Mouse (Mus musculus): Measurements from ENCODE around the gene Pitpnb. TPM values are rescaled to one million over a fixed set of nuclear protein-coding genes. Genes with fewer than 3 reads are reported as not detected.

Gene Pitpnb
- total RNA-seq (2021): 10 to 100 TPM; 71.3 to 71.8 TPM
- long read RNA-seq, experiment 1, partial matches to known transcripts: 7 of 150 reads
- long read RNA-seq, experiment 1, other reads (novel, unspliced or antisense): 143 of 150 reads
- long read RNA-seq, experiment 2, partial matches to known transcripts: 3 of 109 reads
- long read RNA-seq, experiment 2, other reads (novel, unspliced or antisense): 106 of 109 reads

- peak; percentile 98 to 99 for DNase-seq (ENCODE audit: low spot score in 2 of 2)
- intact Hi-C loops (cut with DNase I): no loop called here
Measured at GRCm38 (mm10) chr5:111330417-111331098, at the start of gene Pitpnb. Gene Pitpnb, plus strand, starts transcription at chr5:111330763.

- intact Hi-C loops (cut with DNase I): no loop called here
- no peak for DNase-seq (ENCODE audit: low spot score in 2 of 2)
Measured at GRCm38 (mm10) chr5:111284420-111285175, 46.0 kb upstream of the Pitpnb start.

- no peak for DNase-seq (ENCODE audit: low spot score in 2 of 2)
- intact Hi-C loops (cut with DNase I): no loop called here
Measured at GRCm38 (mm10) chr5:111287571-111287970, 43.0 kb upstream of the Pitpnb start.

- intact Hi-C loops (cut with DNase I): no loop called here
Measured at GRCm38 (mm10) chr5:111288486-111288885, 42.1 kb upstream of the Pitpnb start.

GRCm38 (mm10) chr5:111290071-111290470 lies 40.5 kb upstream of the Pitpnb start:
- DNase-seq (ENCODE audit: low spot score in 2 of 2): peak; percentile 41 to 62
- intact Hi-C loops (cut with DNase I): no loop called here

More at GRCm38 (mm10) chr5:111288486-111288885, 42.1 kb upstream of the Pitpnb start:
- no peak for DNase-seq (ENCODE audit: low spot score in 2 of 2)

GRCm38 (mm10) chr5:111291639-111292038 lies 38.9 kb upstream of the Pitpnb start:
- peak; percentile 71 to 89 for DNase-seq (ENCODE audit: low spot score in 2 of 2)
- intact Hi-C loops (cut with DNase I): no loop called here

- no peak for DNase-seq (ENCODE audit: low spot score in 2 of 2)
- intact Hi-C loops (cut with DNase I): no loop called here
Measured at GRCm38 (mm10) chr5:111297801-111298200, 32.8 kb upstream of the Pitpnb start.

GRCm38 (mm10) chr5:111298706-111299105 lies 31.9 kb upstream of the Pitpnb start:
- intact Hi-C loops (cut with DNase I): no loop called here
- no peak for DNase-seq (ENCODE audit: low spot score in 2 of 2)

GRCm38 (mm10) chr5:111300776-111301175 lies 29.8 kb upstream of the Pitpnb start:
- DNase-seq (ENCODE audit: low spot score in 2 of 2): no peak

GRCm38 (mm10) chr5:111301736-111302135 lies 28.8 kb upstream of the Pitpnb start:
- intact Hi-C loops (cut with DNase I): no loop called here
- no peak for DNase-seq (ENCODE audit: low spot score in 2 of 2)

More at GRCm38 (mm10) chr5:111300776-111301175, 29.8 kb upstream of the Pitpnb start:
- intact Hi-C loops (cut with DNase I): no loop called here

- intact Hi-C loops (cut with DNase I): no loop called here
- no peak for DNase-seq (ENCODE audit: low spot score in 2 of 2)
Measured at GRCm38 (mm10) chr5:111304730-111305129, 25.8 kb upstream of the Pitpnb start.

GRCm38 (mm10) chr5:111310185-111310584 lies 20.4 kb upstream of the Pitpnb start:
- DNase-seq (ENCODE audit: low spot score in 2 of 2): no peak
- intact Hi-C loops (cut with DNase I): no loop called here

GRCm38 (mm10) chr5:111313833-111314232 lies 16.7 kb upstream of the Pitpnb start:
- intact Hi-C loops (cut with DNase I): no loop called here
- DNase-seq (ENCODE audit: low spot score in 2 of 2): no peak

- no peak for DNase-seq (ENCODE audit: low spot score in 2 of 2)
- intact Hi-C loops (cut with DNase I): no loop called here
Measured at GRCm38 (mm10) chr5:111315061-111315460, 15.5 kb upstream of the Pitpnb start.

GRCm38 (mm10) chr5:111317526-111317925 lies 13.0 kb upstream of the Pitpnb start:
- DNase-seq (ENCODE audit: low spot score in 2 of 2): no peak
- intact Hi-C loops (cut with DNase I): no loop called here

GRCm38 (mm10) chr5:111318946-111319345 lies 11.6 kb upstream of the Pitpnb start:
- intact Hi-C loops (cut with DNase I): no loop called here
- DNase-seq (ENCODE audit: low spot score in 2 of 2): no peak

GRCm38 (mm10) chr5:111325813-111326212 lies 4.8 kb upstream of the Pitpnb start:
- DNase-seq (ENCODE audit: low spot score in 2 of 2): no peak
- intact Hi-C loops (cut with DNase I): no loop called here

- no peak for DNase-seq (ENCODE audit: low spot score in 2 of 2)
- intact Hi-C loops (cut with DNase I): no loop called here
Measured at GRCm38 (mm10) chr5:111327420-111327819, 3.1 kb upstream of the Pitpnb start.

- no peak for DNase-seq (ENCODE audit: low spot score in 2 of 2)
- intact Hi-C loops (cut with DNase I): no loop called here
Measured at GRCm38 (mm10) chr5:111329782-111330416, 664 bp upstream of the Pitpnb start.

- intact Hi-C loops (cut with DNase I): no loop called here
- no peak for DNase-seq (ENCODE audit: low spot score in 2 of 2)
Measured at GRCm38 (mm10) chr5:111331099-111331435, 504 bp downstream of the Pitpnb start.
